Mouse (Mus musculus) heart, postnatal 14 days (tissue): ENCODE data around the gene Gm20498. TPM values are rescaled to one million over a fixed set of nuclear protein-coding genes. Genes with fewer than 3 reads are reported as not detected.
"Not testable (repeated sequence)": the region's sequence is repeated elsewhere in the genome, so short reads cannot be mapped to it uniquely, and the experiment has no call there.

Experiments
- DNase-seq, 2 experiments: peaks; one replicate each; pipeline ENCODE4 v3.0.0; 2021 to 2022
- intact Hi-C: fragments of 180-260 bp; cut with DNase I; formaldehyde crosslinking; loops from one replicate; pipeline ENCODE4 v1.15.1; 2025
- long read RNA-seq, 2 experiments: library from polyadenylated mRNA; stranded (forward); transcript quantifications; one replicate each; pipeline ENCODE4 v2.0.0; 2021
- total RNA-seq, 2 experiments: library from RNA; stranded (reverse); gene quantifications; 2 replicates each; pipeline ENCODE4 v1.2.3; 2021

The Gm20498 gene
- total RNA-seq: 10 to 100 TPM; 38.7 to 40.2 TPM
- long read RNA-seq, experiment 1, partial matches to known transcripts: 0 of 5 reads
- long read RNA-seq, experiment 1, other reads (novel, unspliced or antisense): 1 of 5 reads
- long read RNA-seq, experiment 2, partial matches to known transcripts: 0 of 3 reads
- long read RNA-seq, experiment 2, other reads (novel, unspliced or antisense): 0 of 3 reads

GRCm38 (mm10) chr12:81532316-81533028 is at the start of gene Gm20498, which contains the start of gene Synj2bp:
Gm20498 (minus strand) TSS chr12:81532905.
Synj2bp (minus strand) TSS chr12:81532911.
- DNase-seq: peak; percentile 76 to 83
- intact Hi-C loops: no loop called here

- intact Hi-C loops: no loop called here
- no peak for DNase-seq
Measured at GRCm38 (mm10) chr12:81568374-81568773, 35.7 kb upstream of the Gm20498 start, which contains the start of gene Adam21. Adam21 (minus strand) TSS chr12:81568474.

GRCm38 (mm10) chr12:81567931-81568330 is 35.2 kb upstream of the Gm20498 start:
- DNase-seq: no peak
- intact Hi-C loops: no loop called here

GRCm38 (mm10) chr12:81564173-81564572 is 31.5 kb upstream of the Gm20498 start:
- DNase-seq: no peak
- intact Hi-C loops: no loop called here

GRCm38 (mm10) chr12:81549286-81549685 is 16.6 kb upstream of the Gm20498 start:
- no peak for DNase-seq
- intact Hi-C loops: no loop called here

GRCm38 (mm10) chr12:81547163-81547562 is 14.5 kb upstream of the Gm20498 start:
- DNase-seq: no peak
- intact Hi-C loops: no loop called here

- intact Hi-C loops: no loop called here
- no peak for DNase-seq
Measured at GRCm38 (mm10) chr12:81533029-81533419, 319 bp upstream of the Gm20498 start.

GRCm38 (mm10) chr12:81530587-81530986 is 2.1 kb downstream of the Gm20498 start:
- intact Hi-C loops, DNase-seq: not testable (repeated sequence)

GRCm38 (mm10) chr12:81496906-81497305 is 35.8 kb downstream of the Gm20498 start:
- DNase-seq, intact Hi-C loops: not testable (repeated sequence)

- DNase-seq: no peak
- intact Hi-C loops: no loop called here
Measured at GRCm38 (mm10) chr12:81490491-81490890, 42.2 kb downstream of the Gm20498 start.

GRCm38 (mm10) chr12:81485311-81485710 is 47.4 kb downstream of the Gm20498 start:
- no peak for DNase-seq
- intact Hi-C loops: loop anchor here (5.0 kb wide), 1 partner anchor 112 kb away; the partner anchor contains the start of gene Med6

GRCm38 (mm10) chr12:81484727-81485191 is 47.9 kb downstream of the Gm20498 start, which contains the start of gene Cox16:
Cox16 (minus strand) TSS chr12:81485127.
- intact Hi-C loops: loop anchor here (5.0 kb wide), 1 partner anchor 113 kb away; the partner anchor contains the start of gene Med6
- peak; percentile 85 to 87 for DNase-seq

GRCm38 (mm10) chr12:81484212-81484611 is 48.5 kb downstream of the Gm20498 start:
- DNase-seq: no peak
- intact Hi-C loops: no loop called here

GRCm38 (mm10) chr12:81483656-81484055 is 49.0 kb downstream of the Gm20498 start:
- DNase-seq: no peak
- intact Hi-C loops: no loop called here

- DNase-seq, intact Hi-C loops: not testable (repeated sequence)
Measured at GRCm38 (mm10) chr12:81459051-81459450, 73.7 kb downstream of the Gm20498 start.

GRCm38 (mm10) chr12:81438985-81439384 is 93.7 kb downstream of the Gm20498 start:
- DNase-seq, intact Hi-C loops: not testable (repeated sequence)

- DNase-seq, intact Hi-C loops: not testable (repeated sequence)
Measured at GRCm38 (mm10) chr12:81434778-81435177, 97.9 kb downstream of the Gm20498 start.

GRCm38 (mm10) chr12:81421846-81422245 is 110.9 kb downstream of the Gm20498 start, which contains the start of gene Adam4:
Adam4 (minus strand) TSS chr12:81421946.
- intact Hi-C loops: no loop called here
- no peak for DNase-seq

- no peak for DNase-seq
- intact Hi-C loops: no loop called here
Measured at GRCm38 (mm10) chr12:81413211-81413610, 119.5 kb downstream of the Gm20498 start.

- intact Hi-C loops: no loop called here
- no peak for DNase-seq
Measured at GRCm38 (mm10) chr12:81408966-81409365, 123.7 kb downstream of the Gm20498 start.

GRCm38 (mm10) chr12:81402187-81402586 is 130.5 kb downstream of the Gm20498 start:
- peak; percentile 50 to 74 for DNase-seq
- intact Hi-C loops: loop anchor here (1.0 kb wide), 2 partner anchors 203 to 420 kb away; no protein-coding TSS in a partner anchor
